Mouse (Mus musculus) limb, embryonic 14.5 days (tissue): Measurements from ENCODE around the gene Ap1s3. TPM values are rescaled to one million over a fixed set of nuclear protein-coding genes. Genes with fewer than 3 reads are reported as not detected.

ENCODE experiments used
- ATAC-seq: fragments of 200-750 bp; cut with Nextera tagmentation; 2 replicates; pipeline ENCODE4 v1.8.0; 2017; ENCODE audit warnings: low read depth, moderate number of reproducible peaks, moderate TSS enrichment; ENCODE audit not compliant: low FRiP score
- DNase-seq: peaks from one replicate; pipeline ENCODE4 v3.0.0-alpha.2; 2015; ENCODE audit warnings: low spot score
- H3K27ac ChIP-seq: fragments of 300-500 bp; sonication (generic); replicated peaks from 2 replicates; pipeline ENCODE4 v1.5.1; 2014; ENCODE audit warnings: low read depth, mild to moderate bottlenecking, low read length, moderate library complexity, mixed read lengths
- H3K27me3 ChIP-seq: fragments of 300-500 bp; sonication (generic); 2 replicates; pipeline ENCODE4 v1.6.1; 2014; ENCODE audit warnings: low read length, mixed read lengths; ENCODE audit not compliant: control insufficient read depth, insufficient read depth
- H3K36me3 ChIP-seq: fragments of 300-500 bp; sonication (generic); 2 replicates; pipeline ENCODE4 v1.6.1; 2014; ENCODE audit warnings: mild to moderate bottlenecking, low read length, moderate library complexity, mixed read lengths; ENCODE audit not compliant: control insufficient read depth, insufficient read depth
- H3K4me1 ChIP-seq: fragments of 300-500 bp; sonication (generic); 2 replicates; pipeline ENCODE4 v1.6.1; 2014; ENCODE audit warnings: antibody characterized with exemption, low read length, mixed read lengths; ENCODE audit not compliant: control insufficient read depth, insufficient read depth
- H3K4me2 ChIP-seq: fragments of 300-500 bp; sonication (generic); replicated peaks from 2 replicates; pipeline ENCODE4 v1.6.1; 2014; ENCODE audit warnings: low read depth, mild to moderate bottlenecking, low read length, moderate library complexity; ENCODE audit not compliant: severe bottlenecking
- H3K4me3 ChIP-seq: fragments of 300-500 bp; sonication (generic); replicated peaks from 2 replicates; pipeline ENCODE4 v1.5.1; 2014; ENCODE audit warnings: low read length
- H3K9ac ChIP-seq: fragments of 300-500 bp; sonication (generic); 2 replicates; pipeline ENCODE4 v1.6.1; 2014; ENCODE audit warnings: mild to moderate bottlenecking, low read depth, low read length, moderate library complexity; ENCODE audit not compliant: severe bottlenecking
- H3K9me3 ChIP-seq: fragments of 300-500 bp; sonication (generic); 2 replicates; pipeline ENCODE4 v1.6.1; 2016; ENCODE audit warnings: low read length; ENCODE audit not compliant: control insufficient read depth
- POLR2A ChIP-seq: fragments of 200-500 bp; IDR thresholded peaks from 2 replicates; pipeline ENCODE4 v1.8.0; 2012; ENCODE audit warnings: inconsistent platforms, mild to moderate bottlenecking, moderate library complexity, borderline replicate concordance; ENCODE audit not compliant: insufficient read depth, insufficient read length; ENCODE audit errors: extremely low read depth
- WGBS: fragments of 180-500 bp; shearing (Covaris S2); extraction: QIAGEN DNeasy Blood & Tissue Kit; methylation state at CpG from one replicate; pipeline ENCODE4 v1.1.7; 2014; 5-methylcytosine and 5-hydroxymethylcytosine counted together
- polyA plus RNA-seq, 2 experiments: library from polyadenylated mRNA; depleted of rRNA in 1 of 2; stranded (reverse) in 1 of 2; unstranded in 1 of 2; fragments of >200 nt; fragmentation: Nextera tagmentation in 1 of 2; extraction: Ambion mirVana in 1 of 2; gene quantifications; 2 replicates each; pipeline versions ENCODE4 v1.2.1 to v1.2.3; 2012 to 2014

Ap1s3 gene
- polyA plus RNA-seq, 2 experiments, result 0.69 to 9.2 TPM

GRCm38 (mm10) chr1:79581136-79581679 is 90.6 kb downstream of the Ap1s3 start:
- H3K27ac ChIP-seq, result no peak overlapping the region
- no peak overlapping the region; the same call in 1 of the 2 replicates for H3K9ac ChIP-seq
- 0 out of 2 replicates have a peak, but pooled peaks cover 4% of the 10 kb centered on the region for H3K27me3 ChIP-seq
- peak overlapping the region; percentile 43 for H3K4me2 ChIP-seq
- no peaks in the 10 kb centered on the region for H3K9me3 ChIP-seq
- peak; percentile 34 for DNase-seq
- ATAC-seq, result no peak; the same call in 1 of the 2 replicates
- no peaks in the 10 kb centered on the region for H3K36me3 ChIP-seq
- no peak for TF ChIP-seq POLR2A
- 15% methylated on average over 15 of the region's 15 CpGs for WGBS
- no peaks in the 10 kb centered on the region for H3K4me1 ChIP-seq
- H3K4me3 ChIP-seq, result peak overlapping the region; percentile 20

GRCm38 (mm10) chr1:79577357-79577756 is 94.4 kb downstream of the Ap1s3 start:
- Histone ChIP-seq H3K4me3 (no peak overlapping the region), H3K27me3 (0 out of 2 replicates have a peak, but pooled peaks cover 4% of the 10 kb centered on the region), H3K27ac (no peak overlapping the region), H3K36me3 (no peaks in the 10 kb centered on the region), H3K9me3 (no peaks in the 10 kb centered on the region), H3K4me1 (no peaks in the 10 kb centered on the region), H3K9ac (no peak overlapping the region), H3K4me2 (no peak overlapping the region)
- no peak for ATAC-seq
- TF ChIP-seq POLR2A, result no peak
- DNase-seq, result no peak
- WGBS, result 83% methylated on average over 3 of the region's 3 CpGs

GRCm38 (mm10) chr1:79571912-79572311 is 99.9 kb downstream of the Ap1s3 start:
- TF ChIP-seq POLR2A, result no peak
- DNase-seq (no peak), ATAC-seq (no peak)
- H3K27me3 ChIP-seq, result no peaks in the 10 kb centered on the region
- no peaks in the 10 kb centered on the region for H3K4me1 ChIP-seq
- H3K27ac ChIP-seq, result no peak overlapping the region
- WGBS, result 83% methylated on average over 4 of the region's 4 CpGs
- H3K36me3 ChIP-seq, result no peaks in the 10 kb centered on the region
- no peaks in the 10 kb centered on the region for H3K9me3 ChIP-seq
- H3K4me3 ChIP-seq, result no peak overlapping the region
- H3K9ac ChIP-seq, result no peak overlapping the region
- no peak overlapping the region for H3K4me2 ChIP-seq

- Histone ChIP-seq H3K27ac (no peak overlapping the region), H3K27me3 (no peaks in the 10 kb centered on the region), H3K4me2 (no peak overlapping the region), H3K9me3 (no peaks in the 10 kb centered on the region), H3K36me3 (no peaks in the 10 kb centered on the region), H3K4me3 (no peak overlapping the region), H3K4me1 (no peaks in the 10 kb centered on the region), H3K9ac (no peak overlapping the region)
- 63% methylated on average over 6 of the region's 6 CpGs for whole genome bisulfite sequencing
- no peak for DNase-seq
- ATAC-seq, result no peak
- TF ChIP-seq POLR2A, result no peak
Measured at GRCm38 (mm10) chr1:79571126-79571525, 100.6 kb downstream of the Ap1s3 start.

GRCm38 (mm10) chr1:79561186-79561585 is 110.6 kb downstream of the Ap1s3 start:
- H3K36me3 ChIP-seq, result no peaks in the 10 kb centered on the region
- no peak overlapping the region for H3K27ac ChIP-seq
- TF ChIP-seq POLR2A, result no peak
- H3K4me2 ChIP-seq, result no peak overlapping the region
- no peak overlapping the region for H3K9ac ChIP-seq
- 62% methylated on average over 5 of the region's 5 CpGs for WGBS
- no peak for ATAC-seq
- no peak for DNase-seq
- H3K4me3 ChIP-seq, result no peak overlapping the region
- H3K9me3 ChIP-seq, result no peaks in the 10 kb centered on the region
- H3K4me1 ChIP-seq, result no peaks in the 10 kb centered on the region
- H3K27me3 ChIP-seq, result no peaks in the 10 kb centered on the region

Other genes starting within 250 kb of the Ap1s3 start
- 0.72 and 0.74 TPM in 2 replicates for gene Scg2, start 231.9 kb downstream of the Ap1s3 start, polyA plus RNA-seq (2012; rRNA removed)
- gene Scg2, start 231.9 kb downstream of the Ap1s3 start, polyA plus RNA-seq (2014; fragmentation: Nextera tagmentation; extraction: Ambion mirVana), result 1.1 and 1.5 TPM in 2 replicates
- 22.2 and 24.6 TPM in 2 replicates for gene Mrpl44, start 104.0 kb upstream of the Ap1s3 start, polyA plus RNA-seq (2012; rRNA removed)
- gene Mrpl44, start 104.0 kb upstream of the Ap1s3 start, polyA plus RNA-seq (2014; fragmentation: Nextera tagmentation; extraction: Ambion mirVana), result 38.1 and 41.2 TPM in 2 replicates
- 20.8 and 22.1 TPM in 2 replicates for gene Wdfy1, start 104.2 kb upstream of the Ap1s3 start, polyA plus RNA-seq (2012; rRNA removed)
- 31.1 and 37.1 TPM in 2 replicates for gene Wdfy1, start 104.2 kb upstream of the Ap1s3 start, polyA plus RNA-seq (2014; fragmentation: Nextera tagmentation; extraction: Ambion mirVana)
- 107 and 117 TPM in 2 replicates for gene Serpine2, start 189.2 kb upstream of the Ap1s3 start, polyA plus RNA-seq (2012; rRNA removed)
- gene Serpine2, start 189.2 kb upstream of the Ap1s3 start, polyA plus RNA-seq (2014; fragmentation: Nextera tagmentation; extraction: Ambion mirVana), result 159 and 176 TPM in 2 replicates